Mouse (Mus musculus) MEL (cell line): ENCODE data around the gene Spata32. TPM values are rescaled to one million over a fixed set of nuclear protein-coding genes. Genes with fewer than 3 reads are reported as not detected.

Experiments used
- DNase-seq: peaks from one replicate; pipeline ENCODE4 v3.0.0; 2011; ENCODE audit warnings: low read depth, low spot score
- H3K27ac ChIP-seq: 2 replicates; pipeline ENCODE4 v1.5.1; 2012; ENCODE audit warnings: low read depth, mild to moderate bottlenecking, control low read depth, low read length, moderate library complexity; ENCODE audit not compliant: control insufficient read depth
- H3K27me3 ChIP-seq, 2 experiments: fragments of 150-350 bp in 1 of 2; sonication (generic) in 1 of 2; 2 replicates each; pipeline ENCODE4 v1.6.1; 2012; ENCODE audit warnings: low read length in 2 of 2, mild to moderate bottlenecking in 2 of 2, improper control_type of control experiment in 1 of 2, moderate library complexity in 1 of 2; ENCODE audit not compliant: insufficient read depth in 2 of 2, control insufficient read depth in 1 of 2
- H3K36me3 ChIP-seq, 2 experiments: 2 replicates each; pipeline ENCODE4 v1.6.1; 2012 to 2014; ENCODE audit warnings: low read length in 2 of 2, improper control_type of control experiment in 1 of 2, inconsistent platforms in 1 of 2, mild to moderate bottlenecking in 1 of 2; ENCODE audit not compliant: insufficient read depth in 2 of 2, control insufficient read depth in 1 of 2
- H3K4me1 ChIP-seq, 2 experiments: fragments of 150-350 bp in 1 of 2; sonication (generic) in 1 of 2; 2 replicates each; pipeline ENCODE4 v1.6.1; 2012; ENCODE audit warnings: low read length in 2 of 2, improper control_type of control experiment in 1 of 2, mild to moderate bottlenecking in 1 of 2; ENCODE audit not compliant: insufficient read depth in 2 of 2, control insufficient read depth in 1 of 2
- H3K4me3 ChIP-seq, 2 experiments: fragments of 150-350 bp in 1 of 2; sonication (generic) in 1 of 2; 2 replicates each; pipeline ENCODE4 v1.5.1; 2012; ENCODE audit warnings: low read depth in 2 of 2, low read length in 2 of 2, mild to moderate bottlenecking in 2 of 2, moderate library complexity in 2 of 2, control low read depth in 1 of 2, improper control_type of control experiment in 1 of 2; ENCODE audit not compliant: control insufficient read depth in 1 of 2, insufficient read depth in 1 of 2
- H3K79me2 ChIP-seq: 2 replicates; pipeline ENCODE4 v1.6.1; 2012; ENCODE audit warnings: mild to moderate bottlenecking, low read length, moderate library complexity; ENCODE audit not compliant: control insufficient read depth, poor library complexity, insufficient read depth
- H3K9ac ChIP-seq: 2 replicates; pipeline ENCODE4 v1.6.1; 2012; ENCODE audit warnings: low read depth, mild to moderate bottlenecking, control low read depth, low read length, moderate library complexity; ENCODE audit not compliant: control insufficient read depth, poor library complexity, severe bottlenecking
- H3K9me3 ChIP-seq: fragments of 150-350 bp; sonication (generic); replicated peaks from 2 replicates; pipeline ENCODE4 v1.6.1; 2012; ENCODE audit warnings: mild to moderate bottlenecking, low read length, improper control_type of control experiment, moderate library complexity; ENCODE audit not compliant: insufficient read depth
- CHD2 ChIP-seq: IDR thresholded peaks from 2 replicates; pipeline ENCODE4 v1.6.1; 2011; ENCODE audit warnings: low read length, improper control_type of control experiment
- E2F4 ChIP-seq: IDR thresholded peaks from 2 replicates; pipeline ENCODE4 v1.6.1; 2011; ENCODE audit warnings: low read depth, low read length, improper control_type of control experiment, borderline replicate concordance
- EP300 ChIP-seq, 2 experiments: IDR thresholded peaks; 2 replicates each; pipeline ENCODE4 v1.6.1; 2011; ENCODE audit warnings: improper control_type of control experiment in 2 of 2, low read length in 2 of 2, low read depth in 1 of 2, mild to moderate bottlenecking in 1 of 2
- GATA1 ChIP-seq: IDR thresholded peaks from 2 replicates; pipeline ENCODE4 v1.6.1; 2011; ENCODE audit warnings: low read depth, low read length, improper control_type of control experiment
- MAX ChIP-seq: IDR thresholded peaks from 2 replicates; pipeline ENCODE4 v1.6.1; 2011; ENCODE audit warnings: low read length, improper control_type of control experiment
- MYB ChIP-seq: IDR thresholded peaks from 2 replicates; pipeline ENCODE4 v1.6.1; 2011; ENCODE audit warnings: mild to moderate bottlenecking, low read depth, low read length, improper control_type of control experiment
- POLR2AphosphoS5 ChIP-seq: IDR thresholded peaks from 2 replicates; pipeline ENCODE4 v1.6.1; 2012; ENCODE audit warnings: low read depth, borderline replicate concordance, mild to moderate bottlenecking, inconsistent platforms, low read length, moderate library complexity, mixed read lengths
- RCOR1 ChIP-seq: IDR thresholded peaks from 2 replicates; pipeline ENCODE4 v1.6.1; 2012; ENCODE audit warnings: low read depth, mild to moderate bottlenecking, inconsistent platforms, low read length, improper control_type of control experiment
- SMC3 ChIP-seq: IDR thresholded peaks from 2 replicates; pipeline ENCODE4 v1.6.1; 2011; ENCODE audit warnings: low read depth, low read length, improper control_type of control experiment
- TAL1 ChIP-seq: IDR thresholded peaks from 2 replicates; pipeline ENCODE4 v1.6.1; 2012; ENCODE audit warnings: mild to moderate bottlenecking, inconsistent platforms, low read length, moderate library complexity, mixed read lengths
- TBP ChIP-seq: IDR thresholded peaks from 2 replicates; pipeline ENCODE4 v1.8.0; 2011; ENCODE audit warnings: low read depth, low read length, improper control_type of control experiment
- TCF12 ChIP-seq: IDR thresholded peaks from 2 replicates; pipeline ENCODE4 v1.6.1; 2014; ENCODE audit warnings: low read depth, mild to moderate bottlenecking, inconsistent platforms, low read length, improper control_type of control experiment, moderate library complexity
- USF2 ChIP-seq, 2 experiments: IDR thresholded peaks; 2 replicates each; pipeline ENCODE4 v1.6.1; 2011 to 2012; ENCODE audit warnings: improper control_type of control experiment in 2 of 2, low read length in 2 of 2, borderline replicate concordance in 1 of 2, inconsistent platforms in 1 of 2, low read depth in 1 of 2, mild to moderate bottlenecking in 1 of 2; ENCODE audit not compliant: insufficient read depth in 1 of 2
- ZMIZ1 ChIP-seq: IDR thresholded peaks from 2 replicates; pipeline ENCODE4 v1.6.1; 2012; ENCODE audit warnings: low read depth, mild to moderate bottlenecking, inconsistent platforms, low read length, improper control_type of control experiment, moderate library complexity
- polyA plus RNA-seq, 2 experiments: library from polyadenylated mRNA; stranded (reverse) in 1 of 2; unstranded in 1 of 2; fragments of >175 nt in 1 of 2; fragments of >200 nt in 1 of 2; gene quantifications; 2 replicates each; pipeline versions ENCODE4 v1.2.1 to v1.2.4; 2012; ENCODE audit warnings: low replicate concordance in 2 of 2, low read depth in 1 of 2; ENCODE audit not compliant: insufficient read length in 2 of 2, insufficient read depth in 1 of 2, missing spikeins in 1 of 2
- total RNA-seq: library from RNA; depleted of rRNA; stranded (reverse); fragments of 300-350 nt; gene quantifications from 2 replicates; pipeline ENCODE4 v1.2.3, GENCODE M21; 2012

The Spata32 gene
- total and polyA plus RNA-seq, 3 experiments, result not detected

GRCm38 (mm10) chr11:103246081-103246730 is 28.0 kb upstream of the Spata32 start:
- H3K4me1 ChIP-seq, result peaks cover 2 to 26% of the 10 kb centered on the region in 2 experiments; a peak in 3 of 4 replicates
- H3K4me3 ChIP-seq, result no peak overlapping the region

GRCm38 (mm10) chr11:103244856-103245255 is 26.6 kb upstream of the Spata32 start:
- Histone ChIP-seq H3K36me3 (peaks cover 0 to 17% of the 10 kb centered on the region in 2 experiments; a peak in 2 of 4 replicates), H3K9me3 (no peaks in the 10 kb centered on the region), H3K4me3 (no peak overlapping the region), H3K9ac (no peak overlapping the region), H3K4me1 (peaks cover 2 to 24% of the 10 kb centered on the region in 2 experiments; a peak in 3 of 4 replicates), H3K27me3 (no peaks in the 10 kb centered on the region), H3K27ac (no peak overlapping the region), H3K79me2 (no peaks in the 10 kb centered on the region)
- no peak for TF ChIP-seq POLR2AphosphoS5
- TF ChIP-seq USF2 (IDR thresholded peaks at IDR 0.05; ENCODE audit: borderline replicate concordance in 1 of 2, insufficient read depth in 1 of 2, low read depth in 1 of 2, low read length in 2 of 2), result no peak
- TF ChIP-seq TAL1, result no peak
- no peak for TF ChIP-seq TCF12
- no peak for TF ChIP-seq SMC3
- no peak for DNase-seq

More at GRCm38 (mm10) chr11:103246081-103246730, 28.0 kb upstream of the Spata32 start:
- Histone ChIP-seq H3K9ac (no peak overlapping the region), H3K9me3 (no peaks in the 10 kb centered on the region), H3K79me2 (no peaks in the 10 kb centered on the region)
- DNase-seq, result peak; percentile 54
- TF ChIP-seq GATA1 (0 out of 2 replicates have a peak, but pooled peaks have one; percentile 21), TCF12 (peak; percentile 26; the same call in 1 of the 2 replicates), E2F4 (no peak), CHD2 (no peak), MAX (no peak), USF2 (IDR thresholded peaks at IDR 0.05; ENCODE audit: borderline replicate concordance in 1 of 2, insufficient read depth in 1 of 2, low read depth in 1 of 2, low read length in 2 of 2) (no peak), RCOR1 (0 out of 2 replicates have a peak, but pooled peaks have one; percentile 22), EP300 (IDR thresholded peaks at IDR 0.05; ENCODE audit: low read depth in 1 of 2, low read length in 2 of 2) (peak in 1 of 2 experiments; percentile 43; a peak in 2 of 4 replicates), MYB (no peak), TAL1 (0 out of 2 replicates have a peak, but pooled peaks have one; percentile 14), ZMIZ1 (no peak), TBP (no peak)
- TF ChIP-seq, all 39 proteins: peak for 5
- Histone ChIP-seq H3K27ac (no peak overlapping the region), H3K27me3 (no peaks in the 10 kb centered on the region), H3K36me3 (peaks cover 0 to 17% of the 10 kb centered on the region in 2 experiments; a peak in 2 of 4 replicates)
